Mouse (Mus musculus): Measurements from ENCODE around the gene Dusp6. TPM values are rescaled to one million over a fixed set of nuclear protein-coding genes. Genes with fewer than 3 reads are reported as not detected.

Gene Dusp6
- polyA plus RNA-seq, 1 experiment from 2014 or later = 35.2 TPM

- peaks cover 6% of the 10 kb centered on the region for H3K4me1 ChIP-seq (ENCODE audit: control insufficient read depth, insufficient read depth, low read depth, low read length)
- peak overlapping the region; percentile 60 for H3K4me3 ChIP-seq (ENCODE audit: low read length)
- peak; percentile 10 for ATAC-seq
- H3K27me3 ChIP-seq (replicated peaks; ENCODE audit: control insufficient read depth, insufficient read depth, low read length) = no peaks in the 10 kb centered on the region
- H3K9me3 ChIP-seq (ENCODE audit: control insufficient read depth, low read length) = no peaks in the 10 kb centered on the region
- H3K4me2 ChIP-seq (ENCODE audit: low read length) = peak overlapping the region; percentile 92
- under 1% methylated on average over 30 of the region's 30 CpGs for WGBS
- no peaks in the 10 kb centered on the region for H3K36me3 ChIP-seq (ENCODE audit: control insufficient read depth, insufficient read depth, low read length)
- peak overlapping the region; percentile 82 for H3K9ac ChIP-seq (ENCODE audit: low read depth, low read length)
- H3K27ac ChIP-seq (ENCODE audit: low read depth, low read length) = peak overlapping the region; percentile 91
Observed at GRCm38 (mm10) chr10:99261151-99261635, 1.8 kb upstream of the Dusp6 start.

- peaks cover 9% of the 10 kb centered on the region for H3K4me1 ChIP-seq (ENCODE audit: control insufficient read depth, insufficient read depth, low read depth, low read length)
- peak overlapping the region; percentile 60 for H3K4me3 ChIP-seq (ENCODE audit: low read length)
- peak overlapping the region; percentile 91 for H3K27ac ChIP-seq (ENCODE audit: low read depth, low read length)
- peak overlapping the region; percentile 92 for H3K4me2 ChIP-seq (ENCODE audit: low read length)
- no peaks in the 10 kb centered on the region for H3K9me3 ChIP-seq (ENCODE audit: control insufficient read depth, low read length)
- WGBS = under 1% methylated on average over 48 of the region's 62 CpGs
- H3K36me3 ChIP-seq (ENCODE audit: control insufficient read depth, insufficient read depth, low read length) = no peaks in the 10 kb centered on the region
- H3K9ac ChIP-seq (ENCODE audit: low read depth, low read length) = peak overlapping the region; percentile 82
- peak; percentile 60 for ATAC-seq
- no peaks in the 10 kb centered on the region for H3K27me3 ChIP-seq (replicated peaks; ENCODE audit: control insufficient read depth, insufficient read depth, low read length)
Observed at GRCm38 (mm10) chr10:99261636-99262318, 1.3 kb upstream of the Dusp6 start.

- no peaks in the 10 kb centered on the region for H3K9me3 ChIP-seq (ENCODE audit: control insufficient read depth, low read length)
- no peaks in the 10 kb centered on the region for H3K36me3 ChIP-seq (ENCODE audit: control insufficient read depth, insufficient read depth, low read length)
- WGBS = under 1% methylated on average over 20 of the region's 20 CpGs
- peak overlapping the region; percentile 91 for H3K27ac ChIP-seq (ENCODE audit: low read depth, low read length)
- peak; percentile 31 for ATAC-seq
- peaks cover 9% of the 10 kb centered on the region for H3K4me1 ChIP-seq (ENCODE audit: control insufficient read depth, insufficient read depth, low read depth, low read length)
- peak overlapping the region; percentile 92 for H3K4me2 ChIP-seq (ENCODE audit: low read length)
- H3K4me3 ChIP-seq (ENCODE audit: low read length) = peak overlapping the region; percentile 60
- no peaks in the 10 kb centered on the region for H3K27me3 ChIP-seq (replicated peaks; ENCODE audit: control insufficient read depth, insufficient read depth, low read length)
- peak overlapping the region; percentile 82 for H3K9ac ChIP-seq (ENCODE audit: low read depth, low read length)
Observed at GRCm38 (mm10) chr10:99262319-99262866, 638 bp upstream of the Dusp6 start.

GRCm38 (mm10) chr10:99263419-99264221, 589 bp downstream of the Dusp6 start:
- H3K4me1 ChIP-seq (ENCODE audit: control insufficient read depth, insufficient read depth, low read depth, low read length) = peaks cover 9% of the 10 kb centered on the region
- H3K4me2 ChIP-seq (ENCODE audit: low read length) = peak overlapping the region; percentile 92
- peak overlapping the region; percentile 60 for H3K4me3 ChIP-seq (ENCODE audit: low read length)
- peak overlapping the region; percentile 73 for H3K9ac ChIP-seq (ENCODE audit: low read depth, low read length)
- under 1% methylated on average over 66 of the region's 66 CpGs for WGBS
- H3K9me3 ChIP-seq (ENCODE audit: control insufficient read depth, low read length) = no peaks in the 10 kb centered on the region
- no peaks in the 10 kb centered on the region for H3K27me3 ChIP-seq (replicated peaks; ENCODE audit: control insufficient read depth, insufficient read depth, low read length)
- peak overlapping the region; percentile 84 for H3K27ac ChIP-seq (ENCODE audit: low read depth, low read length)
- peak; percentile 50 for ATAC-seq
- H3K36me3 ChIP-seq (ENCODE audit: control insufficient read depth, insufficient read depth, low read length) = no peaks in the 10 kb centered on the region

- Histone ChIP-seq H3K36me3 (ENCODE audit: control insufficient read depth, insufficient read depth, low read length) (no peaks in the 10 kb centered on the region), H3K9ac (ENCODE audit: low read depth, low read length) (peak overlapping the region; percentile 73), H3K4me2 (ENCODE audit: low read length) (peak overlapping the region; percentile 92), H3K4me1 (ENCODE audit: control insufficient read depth, insufficient read depth, low read depth, low read length) (peaks cover 16% of the 10 kb centered on the region), H3K27ac (ENCODE audit: low read depth, low read length) (peak overlapping the region; percentile 84), H3K27me3 (replicated peaks; ENCODE audit: control insufficient read depth, insufficient read depth, low read length) (no peaks in the 10 kb centered on the region), H3K4me3 (ENCODE audit: low read length) (peak overlapping the region; percentile 60), H3K9me3 (ENCODE audit: control insufficient read depth, low read length) (no peaks in the 10 kb centered on the region)
- 1% methylated on average over 26 of the region's 26 CpGs for WGBS
- ATAC-seq = no peak
Observed at GRCm38 (mm10) chr10:99264301-99265010, 1.4 kb downstream of the Dusp6 start.

- H3K4me2 ChIP-seq (ENCODE audit: low read length) = peak overlapping the region; percentile 92
- ATAC-seq = no peak
- H3K9me3 ChIP-seq (ENCODE audit: control insufficient read depth, low read length) = no peaks in the 10 kb centered on the region
- no peaks in the 10 kb centered on the region for H3K36me3 ChIP-seq (ENCODE audit: control insufficient read depth, insufficient read depth, low read length)
- no peaks in the 10 kb centered on the region for H3K27me3 ChIP-seq (replicated peaks; ENCODE audit: control insufficient read depth, insufficient read depth, low read length)
- 6% methylated on average over 7 of the region's 7 CpGs for WGBS
- H3K4me3 ChIP-seq (ENCODE audit: low read length) = peak overlapping the region; percentile 60
- peak overlapping the region; percentile 73 for H3K9ac ChIP-seq (ENCODE audit: low read depth, low read length)
- peak overlapping the region; percentile 53 for H3K27ac ChIP-seq (ENCODE audit: low read depth, low read length)
- peaks cover 18% of the 10 kb centered on the region for H3K4me1 ChIP-seq (ENCODE audit: control insufficient read depth, insufficient read depth, low read depth, low read length)
Observed at GRCm38 (mm10) chr10:99265011-99265694, 2.1 kb downstream of the Dusp6 start.

GRCm38 (mm10) chr10:99266025-99266424, 3.0 kb downstream of the Dusp6 start:
- Histone ChIP-seq H3K27me3 (replicated peaks; ENCODE audit: control insufficient read depth, insufficient read depth, low read length) (no peaks in the 10 kb centered on the region), H3K9me3 (ENCODE audit: control insufficient read depth, low read length) (no peaks in the 10 kb centered on the region), H3K27ac (ENCODE audit: low read depth, low read length) (no peak overlapping the region), H3K4me2 (ENCODE audit: low read length) (peak overlapping the region; percentile 92), H3K36me3 (ENCODE audit: control insufficient read depth, insufficient read depth, low read length) (no peaks in the 10 kb centered on the region), H3K9ac (ENCODE audit: low read depth, low read length) (peak overlapping the region; percentile 51), H3K4me1 (ENCODE audit: control insufficient read depth, insufficient read depth, low read depth, low read length) (peaks cover 18% of the 10 kb centered on the region), H3K4me3 (ENCODE audit: low read length) (peak overlapping the region; percentile 60)
- 35% methylated on average over 14 of the region's 14 CpGs for WGBS
- ATAC-seq = no peak

GRCm38 (mm10) chr10:99267621-99268020, 4.6 kb downstream of the Dusp6 start:
- WGBS = 91% methylated on average over 1 of the region's 1 CpGs
- Histone ChIP-seq H3K4me2 (ENCODE audit: low read length) (peak overlapping the region; percentile 1; the same call in 1 of the 2 replicates), H3K4me1 (ENCODE audit: control insufficient read depth, insufficient read depth, low read depth, low read length) (peaks cover 18% of the 10 kb centered on the region), H3K36me3 (ENCODE audit: control insufficient read depth, insufficient read depth, low read length) (no peaks in the 10 kb centered on the region), H3K27ac (ENCODE audit: low read depth, low read length) (no peak overlapping the region), H3K9me3 (ENCODE audit: control insufficient read depth, low read length) (no peaks in the 10 kb centered on the region), H3K27me3 (replicated peaks; ENCODE audit: control insufficient read depth, insufficient read depth, low read length) (no peaks in the 10 kb centered on the region), H3K9ac (ENCODE audit: low read depth, low read length) (no peak overlapping the region), H3K4me3 (ENCODE audit: low read length) (no peak overlapping the region)
- ATAC-seq = no peak
